ENCODE assay signal across 16 mouse cellular contexts in genomic region chr4:127809006-127809405, GRCm38 (mm10).
DNase-seq lines count a peak whose midpoint lies in the region; ATAC-seq and TF ChIP-seq lines count a peak whose summit lies in the region.
"Had no signal": no experiment of that assay in that cellular context is flagged by ENCODE, and none has a peak within 500 bp of the region (broad histone marks: within the 10 kb centered on the region; RNA-seq: fewer than 3 reads in every experiment).

No protein-coding gene starts in this region.

- H3K27me3 ChIP-seq in intestine, postnatal 0 days (replicated peaks; ENCODE audit: control insufficient read depth, insufficient read depth, low read length): no peaks in the 10 kb centered on the region
- H3K27me3 ChIP-seq in intestine, embryonic 16.5 days (replicated peaks; ENCODE audit: control insufficient read depth, insufficient read depth, low read length): no peaks in the 10 kb centered on the region
- no peaks in the 10 kb centered on the region for H3K27me3 ChIP-seq in forebrain, embryonic 11.5 days (ENCODE audit: control insufficient read depth, insufficient read depth, low read length)
- H3K27me3 ChIP-seq: heart, embryonic 15.5 days; hindbrain, embryonic 15.5 days; kidney, embryonic 15.5 days; neural tube, embryonic 13.5 days had no signal

- peak; percentile 42 for DNase-seq in testis, postnatal 10 days (ENCODE audit: low spot score)
- no peak for DNase-seq in testis, postnatal 14 days (ENCODE audit: low spot score)
- DNase-seq in brain, embryonic 14.5 days (ENCODE audit: low read depth): no peak
- DNase-seq in forebrain, embryonic 11.5 days (ENCODE audit: low spot score): no peak
- no peak for DNase-seq in ovary, postnatal 14 days (ENCODE audit: low spot score)
- DNase-seq: cerebellum, adult 11-12 months; lung, adult 18-20 months; thymus, adult 18-20 months had no signal

- H3K4me3 ChIP-seq in intestine, postnatal 0 days (ENCODE audit: low read depth, low read length): no peak overlapping the region
- no peak overlapping the region for H3K4me3 ChIP-seq in intestine, embryonic 16.5 days (ENCODE audit: low read length)
- no peak overlapping the region for H3K4me3 ChIP-seq in forebrain, embryonic 11.5 days (ENCODE audit: low read depth, low read length)
- H3K4me3 ChIP-seq: embryonic facial prominence, embryonic 10.5 days; heart, embryonic 15.5 days; hindbrain, embryonic 15.5 days; kidney, embryonic 15.5 days; neural tube, embryonic 13.5 days had no signal

- TF ChIP-seq POLR2A in brain, embryonic 14.5 days (IDR thresholded peaks at IDR 0.05; ENCODE audit: borderline replicate concordance, extremely low read depth, insufficient read depth, insufficient read length, poor library complexity, severe bottlenecking): no peak

- no peaks in the 10 kb centered on the region for H3K36me3 ChIP-seq in intestine, postnatal 0 days (ENCODE audit: control insufficient read depth, insufficient read depth)
- no peaks in the 10 kb centered on the region for H3K36me3 ChIP-seq in intestine, embryonic 16.5 days (ENCODE audit: control insufficient read depth, insufficient read depth, low read length)
- no peaks in the 10 kb centered on the region for H3K36me3 ChIP-seq in forebrain, embryonic 11.5 days (ENCODE audit: control insufficient read depth, insufficient read depth, low read length)
- H3K36me3 ChIP-seq: embryonic facial prominence, embryonic 10.5 days; heart, embryonic 15.5 days; hindbrain, embryonic 15.5 days; kidney, embryonic 15.5 days; neural tube, embryonic 13.5 days had no signal

- no peaks in the 10 kb centered on the region for H3K4me1 ChIP-seq in intestine, postnatal 0 days (replicated peaks; ENCODE audit: control insufficient read depth, insufficient read depth, low read length)
- H3K4me1 ChIP-seq in intestine, embryonic 16.5 days (ENCODE audit: control insufficient read depth, insufficient read depth, low read length): no peaks in the 10 kb centered on the region
- no peaks in the 10 kb centered on the region for H3K4me1 ChIP-seq in forebrain, embryonic 11.5 days (replicated peaks; ENCODE audit: control insufficient read depth, insufficient read depth, low read length)
- H3K4me1 ChIP-seq: embryonic facial prominence, embryonic 10.5 days; heart, embryonic 15.5 days; hindbrain, embryonic 15.5 days; kidney, embryonic 15.5 days; neural tube, embryonic 13.5 days had no signal

- no peaks in the 10 kb centered on the region for H3K9me3 ChIP-seq in intestine, postnatal 0 days (ENCODE audit: control insufficient read depth)
- H3K9me3 ChIP-seq in intestine, embryonic 16.5 days (ENCODE audit: control insufficient read depth, low read length): no peaks in the 10 kb centered on the region
- H3K9me3 ChIP-seq in forebrain, embryonic 11.5 days (ENCODE audit: control insufficient read depth, low read length): no peaks in the 10 kb centered on the region; the same call in 1 of the 2 replicates
- H3K9me3 ChIP-seq: heart, embryonic 15.5 days; hindbrain, embryonic 15.5 days; kidney, embryonic 15.5 days; neural tube, embryonic 13.5 days had no signal

- no peak for ATAC-seq in intestine, postnatal 0 days
- no peak for ATAC-seq in intestine, embryonic 16.5 days
- no peak for ATAC-seq in forebrain, embryonic 11.5 days (replicated peaks; ENCODE audit: low FRiP score)
- ATAC-seq: CD4-positive, CD25-positive, alpha-beta regulatory T cell, adult 4 months had no signal

- TF ChIP-seq CTCF in intestine, postnatal 0 days (IDR thresholded peaks at IDR 0.05; ENCODE audit: low read depth): 0 out of 2 replicates have a peak, but pooled peaks have one; percentile 4
- TF ChIP-seq CTCF in brain, embryonic 14.5 days (IDR thresholded peaks at IDR 0.05; ENCODE audit: borderline replicate concordance, extremely low read depth, insufficient read depth, insufficient read length): peak; percentile 16; the same call in 1 of the 2 replicates

- H3K9ac ChIP-seq in intestine, postnatal 0 days (ENCODE audit: low read depth, low read length): no peak overlapping the region
- H3K9ac ChIP-seq in intestine, embryonic 16.5 days (ENCODE audit: low read depth, low read length): no peak overlapping the region
- no peak overlapping the region for H3K9ac ChIP-seq in forebrain, embryonic 11.5 days (ENCODE audit: low read length)
- H3K9ac ChIP-seq: heart, embryonic 15.5 days; hindbrain, embryonic 15.5 days; kidney, embryonic 15.5 days; neural tube, embryonic 13.5 days had no signal

- H3K4me2 ChIP-seq in intestine, postnatal 0 days (replicated peaks; ENCODE audit: low read depth): no peak overlapping the region
- no peak overlapping the region for H3K4me2 ChIP-seq in intestine, embryonic 16.5 days (ENCODE audit: low read depth, low read length)
- no peak overlapping the region for H3K4me2 ChIP-seq in forebrain, embryonic 11.5 days (ENCODE audit: low read depth, low read length, severe bottlenecking)
- H3K4me2 ChIP-seq: heart, embryonic 15.5 days; hindbrain, embryonic 15.5 days; kidney, embryonic 15.5 days; neural tube, embryonic 13.5 days had no signal

- H3K27ac ChIP-seq in intestine, postnatal 0 days (ENCODE audit: low read depth, low read length): no peak overlapping the region
- no peak overlapping the region for H3K27ac ChIP-seq in intestine, embryonic 16.5 days (ENCODE audit: low read length)
- no peak overlapping the region for H3K27ac ChIP-seq in forebrain, embryonic 11.5 days (ENCODE audit: low read depth, low read length)
- H3K27ac ChIP-seq: embryonic facial prominence, embryonic 10.5 days; heart, embryonic 15.5 days; hindbrain, embryonic 15.5 days; kidney, embryonic 15.5 days; neural tube, embryonic 13.5 days had no signal

- WGBS in intestine, postnatal 0 days: 62% methylated on average over 6 of the region's 6 CpGs
- WGBS in intestine, embryonic 16.5 days: 69% methylated on average over 6 of the region's 6 CpGs
- 69% methylated on average over 6 of the region's 6 CpGs for WGBS in forebrain, embryonic 11.5 days
